Mouse (Mus musculus) skeletal muscle tissue, adult 2 months (tissue): ENCODE results near the gene Fat4.

Source experiments
- DNase-seq: peaks from one replicate; pipeline ENCODE4 v3.0.0-alpha.2; 2012; ENCODE audit warnings: low read depth, low spot score

Fat4 gene

DNA sequence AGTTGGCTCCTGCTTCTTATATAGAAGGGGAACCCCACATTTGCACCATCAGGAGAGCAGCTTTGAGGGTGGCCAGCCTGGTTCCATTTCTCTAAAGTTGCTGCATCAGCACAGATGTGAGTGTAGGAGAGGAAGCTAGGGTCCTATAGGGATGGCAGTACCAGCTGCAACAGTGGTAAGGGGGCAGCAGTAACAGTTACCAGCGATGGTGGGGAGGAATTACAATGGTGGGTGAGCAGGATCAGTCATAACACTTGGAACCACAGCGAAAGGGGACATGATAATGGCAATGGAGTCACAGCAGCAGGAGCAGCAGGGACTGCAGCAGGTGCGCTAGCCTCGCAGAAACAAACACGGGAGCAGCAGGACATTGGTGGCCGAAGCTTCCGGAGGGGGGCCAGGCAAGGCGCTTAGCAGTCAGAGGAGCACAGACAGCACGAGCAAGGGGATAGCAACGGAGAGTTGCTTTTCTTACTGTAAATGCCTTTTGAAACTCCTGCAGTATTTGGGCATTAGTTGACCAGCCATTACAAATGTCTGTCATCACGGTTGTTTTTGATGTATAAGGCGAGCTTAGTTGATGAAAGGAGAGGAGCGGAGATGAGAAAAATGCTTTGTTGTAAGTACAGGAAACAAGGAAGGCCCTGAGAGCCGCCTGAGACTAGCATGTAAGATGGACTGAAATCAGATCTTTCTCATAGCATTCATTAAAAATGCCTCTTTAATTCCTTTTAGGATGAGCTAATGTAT lies 21.1 kb downstream of the Fat4 start:
- DNase-seq = no peak

DNA sequence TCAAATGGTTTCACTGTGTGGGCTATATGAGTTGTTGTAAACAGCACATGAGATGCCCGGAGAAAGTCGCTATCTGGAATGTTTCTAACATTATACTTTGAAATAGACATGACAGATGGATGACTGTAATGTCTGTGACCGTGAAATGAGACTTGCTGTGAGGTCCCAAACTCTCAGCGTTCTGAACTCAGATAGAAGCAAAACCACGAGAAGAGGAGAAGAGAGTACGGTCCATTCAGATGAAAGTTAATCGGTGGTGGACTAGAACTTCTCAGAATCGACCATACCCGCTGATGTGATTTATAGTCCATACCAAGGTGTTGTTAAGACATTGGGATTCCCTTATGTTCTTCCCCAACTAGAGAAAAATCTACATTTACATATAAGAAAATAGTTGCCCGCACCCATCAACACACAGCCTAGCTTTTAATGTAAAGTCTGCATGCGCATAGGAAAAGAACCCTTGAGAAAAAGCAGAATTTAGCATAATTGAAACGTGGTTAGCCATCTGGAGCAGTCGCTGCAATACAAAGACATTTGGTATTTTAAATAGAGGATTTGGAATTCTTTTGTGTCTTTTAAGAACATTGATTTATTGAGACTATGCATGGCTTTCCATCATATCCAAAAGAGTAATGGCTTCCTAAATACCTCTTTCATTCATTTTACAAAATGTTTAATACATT lies 21.8 kb downstream of the Fat4 start:
- DNase-seq = no peak

DNA sequence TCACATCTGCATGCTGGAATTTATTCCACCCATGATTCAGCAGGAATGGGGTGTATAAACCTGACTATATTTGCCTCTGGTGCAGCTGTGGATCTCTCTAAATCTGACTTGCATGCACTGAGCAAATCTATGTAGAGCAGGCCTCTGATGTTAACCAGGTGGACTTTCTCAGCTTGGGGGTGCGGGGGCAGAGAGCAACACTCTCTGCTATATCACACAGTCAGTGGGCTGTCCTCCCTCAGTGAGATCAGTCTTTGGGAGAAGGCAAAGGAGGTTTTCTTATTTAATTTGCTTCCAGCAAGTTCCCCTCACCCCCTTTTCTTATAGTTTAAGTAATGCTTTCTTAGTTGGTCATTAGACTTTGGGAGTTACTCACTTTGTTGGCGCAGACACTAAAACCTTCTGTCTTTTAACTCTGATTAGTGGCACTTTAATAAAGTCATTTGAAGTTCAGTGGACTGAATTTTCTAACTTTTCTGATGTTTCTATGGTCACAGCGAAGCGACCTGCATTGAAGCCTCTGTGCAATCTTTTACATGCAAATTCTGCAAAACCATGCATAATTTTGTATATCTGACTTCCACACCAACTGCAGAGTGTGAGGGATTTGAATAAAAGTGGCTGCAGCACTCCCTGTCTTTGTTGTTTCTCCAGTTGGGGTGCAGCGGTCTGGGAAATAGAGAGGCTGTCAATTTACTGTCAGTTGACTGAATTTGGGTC lies 26.2 kb downstream of the Fat4 start:
- DNase-seq = no peak

DNA sequence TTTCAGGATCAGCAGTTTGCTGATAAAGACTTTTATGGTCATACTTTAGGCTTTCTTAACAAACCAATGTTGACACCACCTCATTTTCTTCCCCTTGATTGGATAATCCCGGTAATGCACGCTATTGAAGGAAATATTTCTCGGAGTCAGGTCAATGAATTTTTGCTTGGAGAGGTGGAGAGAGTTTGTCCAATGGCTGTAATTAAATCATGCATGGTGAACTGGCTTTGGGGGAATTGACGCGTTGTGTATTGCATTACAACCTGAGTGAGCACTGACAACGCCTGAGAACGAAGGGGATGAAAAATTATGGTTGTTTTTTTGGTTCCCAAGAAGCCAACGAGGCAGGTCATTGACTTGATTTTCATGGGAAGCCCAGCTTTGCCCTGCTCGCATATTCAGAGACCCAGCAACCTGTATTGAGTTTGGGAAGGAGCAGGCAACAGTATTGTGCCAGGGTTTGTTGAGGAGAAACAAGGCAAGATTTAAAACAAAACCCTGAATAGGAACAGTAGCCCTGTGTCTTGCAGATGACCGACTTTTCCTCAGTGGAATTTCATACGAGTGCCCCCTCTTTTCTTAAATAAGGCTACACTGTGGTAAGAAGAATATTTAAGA lies 26.9 kb downstream of the Fat4 start:
- DNase-seq = no peak

DNA sequence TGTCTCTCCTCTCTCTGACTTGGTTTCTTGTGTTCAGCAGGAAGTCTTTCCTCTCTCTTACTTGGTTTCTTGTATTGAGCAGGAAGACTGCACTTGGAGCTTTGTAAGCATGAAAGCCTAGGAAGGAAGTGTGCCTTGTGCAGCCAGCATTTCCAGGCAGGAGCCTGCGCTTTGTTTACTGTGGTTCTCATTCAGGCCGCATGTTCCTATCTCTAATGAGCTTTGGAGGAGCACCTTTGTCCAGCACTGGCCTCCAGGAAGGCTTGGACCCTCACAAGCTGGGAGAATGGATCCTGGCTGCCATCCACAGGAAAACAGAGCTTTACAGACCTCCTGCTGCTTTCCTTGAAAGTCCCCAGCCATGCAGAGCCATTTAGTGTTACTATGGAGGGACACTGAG lies 32.2 kb downstream of the Fat4 start:
- no peak for DNase-seq

DNA sequence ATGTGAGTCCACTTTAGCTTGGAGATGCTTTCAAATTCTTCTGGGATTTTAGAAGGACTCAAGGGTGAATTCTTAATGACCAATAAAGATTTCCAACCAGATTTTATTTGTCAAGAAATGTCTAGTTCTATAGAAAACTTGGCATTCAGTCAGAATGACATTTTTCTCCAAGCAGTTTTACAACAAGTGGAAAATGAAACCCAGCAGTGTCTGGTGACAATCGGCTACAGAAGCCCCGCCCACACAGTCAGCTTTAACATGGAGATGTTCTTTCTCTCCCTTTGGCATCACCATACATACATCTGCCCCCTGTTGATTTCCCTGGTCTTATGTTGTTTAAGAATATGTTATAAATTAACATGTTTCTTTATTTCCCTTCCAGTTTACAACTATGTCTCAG lies 34.3 kb downstream of the Fat4 start:
- DNase-seq = no peak

DNA sequence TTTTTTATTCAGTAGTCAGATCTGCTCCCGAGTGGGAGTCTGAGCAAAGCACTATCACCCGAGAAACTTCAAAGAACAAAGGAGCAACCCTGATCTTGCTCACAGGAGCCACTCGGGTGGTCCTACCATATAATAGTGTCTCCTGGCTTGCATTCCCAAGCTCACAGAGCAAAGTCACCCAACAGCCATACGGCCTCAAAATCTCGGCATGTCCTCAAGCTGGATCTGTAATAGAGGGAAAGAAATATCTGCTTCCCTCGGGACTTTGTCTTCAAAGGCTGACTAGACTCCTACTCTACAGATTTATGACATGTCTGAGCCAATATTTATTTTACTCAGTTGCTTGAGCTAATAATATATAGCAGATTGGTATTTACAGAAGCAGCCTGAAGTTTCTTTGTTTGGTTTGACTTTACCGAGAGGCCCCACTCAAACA lies 36.5 kb downstream of the Fat4 start:
- no peak for DNase-seq

DNA sequence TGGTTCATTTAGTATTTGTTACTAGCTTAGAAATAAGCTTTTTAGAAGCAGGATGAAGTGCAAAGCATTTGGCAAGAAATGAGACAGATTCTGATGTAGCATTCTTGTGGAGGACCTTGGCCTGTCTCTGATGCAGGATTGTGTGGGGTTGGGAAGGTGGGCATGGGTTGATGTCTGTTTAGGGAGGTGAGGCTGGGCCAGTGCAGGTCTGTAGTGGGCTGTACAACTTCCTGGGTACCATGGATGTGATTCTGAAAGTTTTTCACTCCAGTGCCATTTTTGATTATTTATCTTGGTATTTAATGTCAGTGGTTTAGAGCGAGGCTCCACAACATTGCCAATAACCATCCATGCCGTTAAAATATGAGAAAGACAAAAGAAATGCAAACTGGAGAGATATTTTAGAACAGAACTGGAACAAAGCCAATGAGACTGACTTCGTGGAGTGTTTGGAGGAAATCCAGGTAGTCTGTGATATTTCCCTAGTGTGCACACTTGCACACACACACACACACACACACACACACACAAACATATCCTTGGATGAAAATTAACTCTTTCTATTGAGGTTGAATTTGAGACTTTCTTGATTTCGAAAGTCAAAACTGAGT lies 41.4 kb downstream of the Fat4 start:
- no peak for DNase-seq

DNA sequence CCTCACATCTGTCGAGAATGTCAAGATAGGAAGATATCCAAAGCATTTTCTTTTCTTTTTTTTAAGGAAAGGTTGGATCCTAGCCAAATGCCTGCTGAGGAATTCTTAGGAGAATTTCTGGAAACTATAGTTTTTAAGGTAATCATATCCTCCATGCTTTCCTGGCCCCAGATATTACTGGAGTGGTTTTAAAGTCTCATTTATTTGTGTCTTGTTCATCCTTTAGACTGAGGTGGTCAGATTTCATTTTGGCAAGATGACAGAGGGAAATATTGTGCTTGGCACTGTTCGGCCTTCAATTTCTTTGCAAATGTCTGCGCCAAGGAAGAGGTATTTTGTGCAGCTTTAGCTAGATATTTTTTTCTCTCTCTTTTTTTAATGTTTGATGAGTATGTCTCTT lies 42.0 kb downstream of the Fat4 start:
- DNase-seq = no peak

DNA sequence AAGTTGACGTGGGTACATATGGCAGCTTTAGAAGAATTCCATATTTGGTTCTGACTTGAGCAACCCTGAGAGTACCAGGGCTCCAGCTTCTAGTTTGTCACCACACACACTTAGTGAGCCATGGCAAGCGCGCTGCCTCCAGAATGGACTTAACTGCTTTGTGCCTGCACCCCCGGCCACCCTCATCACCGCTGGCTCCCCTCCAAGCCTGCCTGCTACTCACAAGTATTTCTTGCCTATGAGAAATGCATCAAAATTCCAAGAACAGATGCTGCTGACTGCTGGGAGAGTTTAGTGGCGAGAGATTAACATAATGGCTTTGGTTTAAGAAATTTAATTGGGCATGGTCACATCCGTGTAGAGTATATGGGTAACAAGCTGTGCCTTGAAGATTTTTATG lies 48.0 kb downstream of the Fat4 start:
- no peak for DNase-seq

DNA sequence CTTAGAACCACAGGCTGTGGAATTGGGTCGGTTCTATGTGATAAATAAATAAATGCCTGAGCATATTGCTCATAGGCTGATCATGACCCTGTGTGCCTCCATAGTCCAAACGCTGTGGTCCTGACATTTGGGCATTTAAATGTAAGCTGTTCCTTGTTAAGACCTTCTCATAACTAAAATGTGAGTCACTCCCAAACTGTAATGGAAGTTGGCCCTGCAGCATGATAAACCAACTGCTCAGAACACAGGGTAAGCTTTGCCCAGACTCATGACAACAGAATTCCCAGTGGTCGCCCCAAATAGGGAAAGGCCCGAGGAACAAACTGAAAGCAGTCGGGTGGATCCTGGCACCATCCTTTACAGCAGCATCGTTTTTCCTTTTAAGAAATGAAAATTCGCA lies 49.7 kb downstream of the Fat4 start:
- peak; percentile 18 for DNase-seq

DNA sequence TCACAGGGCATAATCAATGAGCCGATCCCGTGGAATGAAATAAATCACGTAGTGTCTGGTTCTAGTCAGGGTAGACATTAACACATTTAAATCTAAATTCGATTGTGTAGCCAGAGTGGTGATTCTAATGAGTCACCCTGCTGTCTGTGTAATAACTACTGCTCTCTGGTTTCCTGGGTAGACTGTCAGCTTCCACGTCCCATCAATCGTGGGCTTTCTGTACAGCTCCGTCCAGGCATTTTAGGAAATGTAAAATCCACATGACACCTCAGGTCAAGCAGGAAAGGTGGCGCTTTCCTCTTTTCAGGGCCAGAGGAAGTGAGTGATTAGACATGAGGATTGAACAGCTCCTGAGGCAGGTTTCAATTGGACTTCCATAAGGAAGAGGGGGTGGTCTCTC lies 50.4 kb downstream of the Fat4 start:
- no peak for DNase-seq

DNA sequence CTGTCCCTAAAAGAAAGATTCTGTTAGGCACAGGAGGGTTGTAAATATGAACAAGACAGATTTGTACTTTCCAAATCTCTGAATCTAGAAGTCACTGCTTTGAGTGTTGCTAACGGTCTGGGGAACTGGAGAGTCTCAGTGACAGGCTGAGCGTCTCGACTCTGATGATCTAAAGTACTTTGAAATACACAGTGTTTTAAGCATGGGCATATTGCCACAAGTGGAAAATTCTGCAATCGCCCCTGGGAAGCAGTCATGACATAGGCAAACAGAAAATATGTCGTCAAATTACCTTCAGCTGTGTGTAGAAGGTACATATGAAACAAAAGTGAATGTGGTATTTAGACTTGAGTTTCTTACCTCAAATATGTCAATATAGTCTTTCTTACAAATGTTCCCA lies 51.4 kb downstream of the Fat4 start:
- no peak for DNase-seq

DNA sequence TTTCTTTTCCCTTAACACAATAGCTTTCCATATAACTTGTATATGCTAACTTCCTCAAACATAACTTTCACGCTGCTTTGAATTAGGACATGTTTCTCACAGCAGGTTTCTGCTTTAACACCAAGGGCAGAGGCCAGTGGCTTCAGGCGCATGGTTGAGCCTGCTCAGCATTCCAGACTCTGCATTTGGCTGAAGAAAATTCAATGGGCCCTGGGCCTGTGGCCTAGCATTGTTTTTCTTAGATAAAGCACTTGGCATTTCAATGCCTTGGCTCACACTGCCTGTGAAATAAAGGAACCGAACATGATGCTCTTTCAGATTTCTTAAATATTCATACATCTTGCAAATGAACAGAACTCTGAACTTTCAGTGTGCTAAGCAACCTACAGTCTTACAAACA lies 52.8 kb downstream of the Fat4 start:
- no peak for DNase-seq

DNA sequence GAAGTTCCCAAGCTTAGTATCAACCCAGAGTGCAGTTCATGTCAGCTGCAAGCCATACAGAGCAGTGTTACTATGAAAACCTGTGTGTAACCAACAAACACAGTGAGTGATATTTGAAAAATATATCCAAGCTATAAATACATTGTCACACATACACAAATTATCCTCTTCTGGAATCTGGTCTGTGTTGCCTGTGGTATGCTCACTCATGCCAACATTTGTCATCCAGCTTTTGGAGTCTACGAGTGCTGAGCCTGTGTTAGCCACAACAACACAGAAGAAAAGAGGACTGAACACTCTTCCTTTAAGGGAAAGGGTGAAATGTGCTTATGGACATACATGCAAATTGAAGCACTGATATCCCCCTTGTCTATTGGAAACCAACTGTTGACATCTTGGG lies 53.6 kb downstream of the Fat4 start:
- DNase-seq = no peak

DNA sequence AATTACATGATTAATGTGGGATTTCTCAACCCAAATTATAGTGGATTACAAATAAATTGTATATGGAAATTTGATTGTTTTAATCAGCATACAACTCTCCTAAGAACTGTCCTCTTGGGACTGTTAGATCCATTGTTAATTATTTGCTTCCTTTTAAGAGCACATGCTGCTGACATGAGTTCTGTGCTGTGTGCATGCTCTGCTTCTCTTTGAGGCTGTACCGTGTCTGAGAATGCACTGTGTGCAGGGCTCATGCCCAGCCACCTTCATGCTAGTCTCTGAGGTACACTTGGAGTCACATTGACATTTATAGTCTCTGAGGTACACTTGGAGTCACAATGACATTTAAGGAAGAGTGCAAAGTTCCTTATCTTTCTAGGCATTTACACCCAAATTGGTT lies 58.4 kb downstream of the Fat4 start:
- DNase-seq = no peak

DNA sequence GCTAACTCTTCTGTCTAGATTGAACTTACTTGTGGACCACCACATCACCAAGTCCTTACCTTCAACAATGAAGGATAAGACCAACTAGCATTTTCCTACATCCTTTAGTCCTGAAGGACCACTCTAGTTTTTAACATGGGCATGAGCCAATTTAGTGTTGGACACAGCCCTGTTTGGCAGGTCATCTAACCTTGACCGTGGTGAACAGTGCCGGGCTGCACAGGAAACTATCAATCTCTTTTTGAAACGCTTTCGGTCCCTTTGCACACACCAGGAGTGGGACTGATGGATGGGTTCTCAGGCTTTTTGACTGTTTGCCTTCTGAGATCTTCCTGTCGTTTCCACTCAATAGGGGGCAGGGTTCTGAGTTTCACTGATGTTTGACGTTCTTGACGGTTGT lies 61.0 kb downstream of the Fat4 start:
- DNase-seq = no peak

DNA sequence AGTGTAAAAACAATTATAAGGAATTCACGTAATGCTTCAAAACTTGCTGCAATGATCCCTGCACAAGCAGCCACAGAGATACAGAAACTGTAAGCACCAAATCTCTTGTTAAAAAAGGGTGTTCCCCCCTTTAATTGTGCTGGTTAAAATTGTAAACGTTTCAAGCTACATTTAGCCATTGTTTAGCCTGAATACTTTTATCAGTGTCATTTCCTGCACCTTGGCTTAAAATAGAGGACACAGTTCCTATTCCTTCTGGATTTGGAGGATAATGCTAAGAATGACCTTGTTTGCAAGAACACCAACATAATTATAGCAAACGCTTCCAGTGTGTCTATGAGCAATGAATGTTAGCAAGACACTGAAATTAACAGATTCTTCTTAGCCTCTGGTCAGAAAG lies 65.9 kb downstream of the Fat4 start:
- no peak for DNase-seq

DNA sequence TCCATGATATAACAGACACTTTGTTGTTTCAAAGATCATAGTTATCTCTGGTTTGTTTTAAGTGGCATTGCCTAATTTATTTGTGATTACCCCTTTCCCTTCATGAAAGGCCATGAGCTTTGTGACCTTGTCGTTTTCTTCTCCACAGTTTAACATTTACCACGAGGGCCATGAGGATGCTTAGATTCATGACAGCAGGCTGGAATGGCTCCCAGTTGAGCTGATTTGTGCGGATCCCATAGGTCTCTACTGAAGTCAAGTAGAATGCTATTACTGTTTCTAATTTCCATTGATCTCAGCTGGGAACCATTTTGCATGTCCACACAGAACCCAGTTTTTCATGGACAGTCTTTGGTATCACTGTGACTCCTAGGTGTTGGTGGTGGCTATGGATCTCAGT lies 67.5 kb downstream of the Fat4 start:
- no peak for DNase-seq

DNA sequence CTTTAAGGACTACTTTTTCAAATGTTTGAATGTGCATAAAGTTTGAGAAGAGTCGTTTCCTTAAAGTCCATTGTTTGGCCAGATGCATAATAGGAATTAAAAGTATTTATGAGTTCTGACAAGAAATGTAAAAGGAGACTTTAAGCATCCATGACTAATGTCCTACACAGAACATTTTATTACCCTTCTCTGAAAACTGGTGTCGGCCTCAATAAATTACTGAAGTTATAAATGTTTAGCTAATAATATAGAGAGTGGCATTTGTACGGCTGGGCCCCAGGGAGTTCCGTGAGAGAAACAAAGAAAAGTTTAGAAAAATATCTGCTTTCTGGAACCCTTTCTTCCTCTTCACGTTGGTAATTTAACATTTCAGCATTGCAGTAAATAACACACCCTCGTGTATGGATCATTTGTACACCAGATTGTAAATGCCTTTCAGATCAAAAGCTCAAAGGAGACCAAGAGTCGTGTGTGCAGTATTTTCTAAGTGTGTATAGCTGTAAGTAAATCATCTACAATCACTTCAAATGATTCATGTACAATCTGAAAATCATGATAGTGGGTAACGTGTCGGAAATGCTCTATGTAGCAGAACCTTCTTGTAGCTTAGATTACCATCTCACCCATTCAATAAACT lies 69.4 kb downstream of the Fat4 start:
- no peak for DNase-seq

DNA sequence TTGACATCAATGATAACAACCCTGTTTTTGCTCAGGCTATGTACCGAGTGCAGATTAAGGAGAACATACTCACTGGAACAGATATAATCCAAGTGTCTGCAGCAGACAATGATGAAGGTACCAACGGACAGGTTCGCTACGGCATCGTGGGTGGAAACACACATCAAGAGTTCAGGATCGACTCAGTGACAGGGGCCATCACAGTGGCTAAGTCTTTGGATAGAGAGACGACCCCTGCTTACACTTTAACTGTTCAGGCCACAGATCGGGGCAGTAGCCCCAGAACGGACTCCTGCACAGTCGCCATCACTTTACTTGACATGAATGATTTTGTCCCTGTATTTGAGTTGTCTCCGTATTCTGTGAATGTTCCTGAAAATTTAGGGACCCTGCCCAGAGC lies 70.4 kb downstream of the Fat4 start:
- DNase-seq = no peak

DNA sequence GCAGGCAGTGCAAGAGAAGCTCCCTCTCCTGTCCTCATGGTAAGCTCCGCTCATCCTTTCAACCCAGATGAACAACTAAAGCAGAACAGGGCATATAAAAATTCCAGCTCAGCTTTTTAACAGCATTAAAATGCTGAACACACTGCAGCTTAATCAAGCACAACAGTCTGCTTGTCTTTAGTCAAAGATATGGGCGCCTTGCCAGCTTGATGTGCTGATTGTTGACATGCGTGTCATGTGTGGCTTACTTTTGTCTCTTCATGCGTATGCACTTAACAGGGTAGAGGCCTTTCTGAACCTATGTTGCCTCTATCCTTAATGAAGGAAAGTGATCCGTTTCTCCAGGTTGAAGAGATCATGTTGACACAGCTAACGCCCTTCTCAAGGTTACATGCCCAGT lies 75.6 kb downstream of the Fat4 start:
- no peak for DNase-seq
